Mouse (Mus musculus): ENCODE data around the gene Ppp1r12c.
A peak's percentile ranks its signal among the peaks of the same experiment; 100 is the strongest.
"Not testable (repeated sequence)": the region's sequence is repeated elsewhere in the genome, so short reads cannot be mapped to it uniquely, and the experiment has no call there.

- TF ChIP-seq POLR2A (IDR thresholded peaks at IDR 0.05; ENCODE audit: insufficient read depth, low read depth, low read length) = not testable (repeated sequence)
- peak; percentile 19; the same call in 1 of the 2 replicates for TF ChIP-seq CTCF (IDR thresholded peaks at IDR 0.05; ENCODE audit: insufficient read depth, low read depth, low read length)
Measured at GRCm38 (mm10) chr7:4524212-4524922, 22.9 kb upstream of the Ppp1r12c start, which contains the start of gene Tnni3.
